Mouse (Mus musculus) lung, postnatal 0 days (tissue): ENCODE results near the gene Pam.

Experiments
- CTCF ChIP-seq: IDR thresholded peaks from 2 replicates; pipeline ENCODE4 v1.5.1; 2016; ENCODE audit warnings: antibody characterized with exemption, mild to moderate bottlenecking
- EP300 ChIP-seq: IDR thresholded peaks from 2 replicates; pipeline ENCODE4 v1.6.1; 2016; ENCODE audit warnings: antibody characterized with exemption, mild to moderate bottlenecking, control low read depth

GRCm38 (mm10) chr1:97822904-97823303, 272.5 kb downstream of the Pam start:
- TF ChIP-seq CTCF, result no peak
- no peak for TF ChIP-seq EP300
